Mouse (Mus musculus) neutrophil, adult 5-6 weeks (primary cell): ENCODE data around the gene Atf1. TPM values are rescaled to one million over a fixed set of nuclear protein-coding genes. Genes with fewer than 3 reads are reported as not detected.

Experiments used
- ATAC-seq: fragments of 151-379, 151-347 bp; 2 replicates; pipeline ENCODE4 v1.8.0; 2017; ENCODE audit warnings: mild to moderate bottlenecking, moderate TSS enrichment; ENCODE audit not compliant: insufficient number of reproducible peaks, poor library complexity, low FRiP score, severe bottlenecking; ENCODE audit errors: extremely low read depth
- total RNA-seq: library from RNA; stranded (forward); fragments of 200-1000 nt; gene quantifications from 2 replicates; pipeline ENCODE4 v1.2.3, GENCODE M21; 2017

The Atf1 gene
- total RNA-seq, 1 experiment from 2014 or later = 81.8 TPM

- no peak for ATAC-seq
These were observed 17.6 kb upstream of the Atf1 start for GRCm38 (mm10) chr15:100210013-100210412.

DNA sequence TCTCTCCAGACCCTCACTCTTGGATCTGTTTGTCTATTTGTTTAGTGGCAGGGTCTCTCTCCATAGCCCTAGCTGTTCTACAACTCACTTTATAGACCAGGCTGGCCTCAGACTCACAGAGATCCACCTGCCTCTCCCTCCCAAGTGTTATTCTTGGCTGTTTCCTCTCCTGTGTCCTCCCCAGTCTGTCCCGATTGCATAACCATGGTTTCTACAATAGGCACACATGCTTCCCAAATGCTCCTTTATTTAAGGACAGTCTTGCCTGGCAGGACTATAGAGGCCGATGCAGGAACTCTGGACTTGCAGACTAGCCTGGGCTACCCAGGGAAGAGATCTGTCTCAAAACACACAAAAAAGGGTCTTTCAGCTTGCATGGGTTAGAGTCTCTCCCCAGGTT, 14.3 kb upstream of the Atf1 start:
- no peak for ATAC-seq

- peak; percentile 36; the same call in 1 of the 2 replicates for ATAC-seq
These were observed 12.5 kb upstream of the Atf1 start for GRCm38 (mm10) chr15:100215092-100215491.

GRCm38 (mm10) chr15:100216173-100216572, 11.4 kb upstream of the Atf1 start:
- peak; percentile 84 for ATAC-seq

DNA sequence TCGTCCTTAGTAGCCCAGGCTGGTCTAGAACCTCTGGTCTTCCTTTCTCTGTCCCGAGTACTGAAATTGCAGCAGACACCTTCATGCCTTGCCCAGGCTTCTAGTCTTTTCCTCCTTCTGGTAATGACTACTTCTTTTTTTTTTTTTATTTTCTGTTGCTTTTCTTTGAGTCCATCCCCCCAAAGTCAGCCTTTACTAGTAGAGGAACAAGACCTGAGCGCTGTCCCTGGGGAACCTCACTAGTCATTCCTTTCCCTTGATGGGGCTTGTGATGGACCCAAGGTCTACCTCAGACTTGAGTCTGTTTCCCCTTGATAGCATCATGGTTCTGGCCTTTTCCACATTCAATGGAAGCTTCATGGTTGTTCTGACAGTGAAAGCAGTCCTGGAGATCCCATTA, 9.6 kb upstream of the Atf1 start:
- no peak for ATAC-seq

DNA sequence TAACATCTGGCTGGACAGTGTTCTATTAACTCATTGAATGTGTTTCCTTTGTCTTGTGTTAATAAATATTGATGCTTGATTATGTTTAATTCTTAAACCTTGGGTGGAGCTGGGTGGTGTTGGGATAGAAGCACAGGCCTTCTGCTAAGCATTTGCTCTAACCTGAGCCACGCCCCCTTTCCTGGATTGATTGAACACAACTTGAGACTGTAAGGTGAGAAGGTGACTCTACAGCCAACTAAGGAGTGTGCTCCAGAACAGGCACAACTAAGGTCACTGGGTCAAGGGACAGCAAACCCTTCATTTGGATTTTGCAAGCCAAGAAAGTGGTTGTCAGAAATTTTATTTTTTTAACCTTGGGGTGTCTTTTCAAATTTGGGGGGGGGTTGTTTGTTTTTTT, 8.2 kb upstream of the Atf1 start:
- ATAC-seq = no peak

GRCm38 (mm10) chr15:100220916-100221315, 6.7 kb upstream of the Atf1 start:
- ATAC-seq = no peak

- ATAC-seq = no peak
These were observed 2.2 kb upstream of the Atf1 start for GRCm38 (mm10) chr15:100225381-100225780.

DNA sequence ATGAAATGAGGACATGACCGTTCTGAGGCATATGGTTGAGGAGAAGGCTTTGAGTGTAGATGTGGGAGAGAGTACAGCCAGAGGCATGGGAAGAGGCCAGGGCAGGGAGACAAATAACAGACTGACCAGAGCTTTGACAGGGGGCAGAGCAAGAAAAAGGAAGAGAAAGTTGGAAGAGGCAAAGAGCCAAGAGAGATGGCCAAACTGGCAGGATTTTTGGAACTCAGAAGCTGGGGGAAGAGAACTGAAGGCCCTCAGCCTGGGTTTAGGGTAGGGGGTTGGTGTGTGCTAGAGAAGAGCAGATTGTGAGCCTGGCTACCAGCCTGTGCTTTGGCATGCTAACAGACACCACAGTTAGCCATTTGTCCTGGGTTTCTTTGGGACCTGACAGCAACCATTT, 1.7 kb upstream of the Atf1 start:
- no peak for ATAC-seq

DNA sequence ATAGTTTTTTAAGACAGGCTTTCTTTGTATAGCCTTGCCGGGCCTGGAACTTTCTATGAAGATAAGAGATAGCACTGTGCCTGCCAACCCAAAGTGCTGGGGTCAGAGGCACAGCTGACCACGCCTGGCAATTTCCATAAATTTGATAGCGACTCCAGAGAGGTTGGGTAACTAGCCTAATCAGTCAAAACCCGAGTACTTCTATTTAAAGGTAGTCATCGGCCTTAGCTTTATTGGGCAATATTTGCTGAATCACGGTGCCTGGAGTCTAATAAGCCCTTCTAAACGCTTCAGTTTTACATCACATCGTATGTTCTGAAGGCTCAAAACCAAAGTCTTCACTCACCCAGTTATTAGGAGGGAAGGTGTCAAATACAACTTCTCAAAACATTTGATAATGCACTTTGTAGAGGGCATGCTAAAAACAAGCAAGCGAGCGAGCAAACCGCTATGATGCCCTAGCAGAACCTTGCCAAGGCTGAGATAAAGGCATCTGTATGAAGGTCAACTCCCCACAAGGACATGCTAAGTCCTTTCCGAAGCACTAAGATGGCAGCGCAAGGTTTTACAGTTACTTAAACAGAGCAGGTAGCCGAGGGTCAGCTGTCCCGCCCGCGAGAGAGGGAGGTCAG, 472 bp upstream of the Atf1 start:
- peak; percentile 31; the same call in 1 of the 2 replicates for ATAC-seq

DNA sequence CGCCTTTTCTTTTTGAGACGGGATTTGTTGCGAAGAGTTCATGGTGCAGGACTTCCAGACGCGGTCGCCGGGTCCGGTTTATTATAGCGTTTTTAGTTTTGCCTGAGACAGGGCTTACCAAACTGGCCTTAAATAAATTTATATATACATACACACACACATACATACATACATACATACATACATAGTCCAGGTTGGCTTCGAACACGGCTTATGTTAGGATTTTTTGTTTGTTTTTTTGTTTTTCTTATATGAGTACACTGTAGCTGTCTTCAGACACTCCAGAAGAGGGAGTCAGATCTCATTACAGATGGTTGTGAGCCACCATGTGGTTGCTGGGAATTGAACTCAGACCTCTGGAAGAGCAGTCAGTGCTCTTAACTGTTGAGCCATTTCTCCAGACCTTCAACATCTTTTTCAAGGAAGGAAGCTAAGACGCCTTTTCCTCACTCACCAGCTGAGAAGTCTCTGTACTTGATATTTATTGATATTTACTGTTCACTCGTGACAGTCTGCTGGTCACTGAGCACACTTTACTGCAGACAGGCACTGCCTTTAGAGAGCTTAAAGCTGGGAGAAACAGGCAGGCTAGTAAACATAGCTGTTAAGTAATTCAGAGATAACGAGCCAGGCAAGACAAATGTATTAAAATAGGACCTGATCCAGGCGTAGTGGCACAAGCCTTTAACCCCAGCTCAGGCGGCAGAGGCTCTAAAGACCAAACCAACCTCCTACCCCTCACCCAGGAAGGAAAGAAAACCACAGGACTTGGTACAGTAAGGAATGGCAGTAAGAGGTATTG, 1.1 kb downstream of the Atf1 start:
- no peak for ATAC-seq

DNA sequence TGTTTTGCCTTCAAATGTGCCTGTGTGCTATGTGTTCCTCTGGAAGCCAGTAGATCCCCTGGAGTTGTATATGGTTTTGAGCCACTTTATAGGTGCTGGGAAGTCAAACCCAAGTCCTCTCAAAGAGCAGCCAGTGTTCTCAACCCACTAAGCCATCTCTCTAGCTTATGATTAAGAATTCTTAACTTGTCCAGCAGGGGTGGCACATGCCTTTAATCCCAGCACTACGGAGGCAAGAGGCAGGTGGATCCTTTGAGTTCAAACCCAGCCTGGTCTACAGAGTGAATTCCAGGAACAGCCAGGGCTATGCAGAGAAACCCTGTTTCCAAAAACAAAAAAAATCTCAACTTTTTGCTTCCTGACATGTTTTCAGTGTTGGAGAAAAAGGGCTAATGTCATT, 3.0 kb downstream of the Atf1 start:
- no peak for ATAC-seq

- ATAC-seq = no peak
These were observed 4.3 kb downstream of the Atf1 start for GRCm38 (mm10) chr15:100231616-100232525.

- ATAC-seq = no peak
These were observed 7.8 kb downstream of the Atf1 start for GRCm38 (mm10) chr15:100235208-100235965.

DNA sequence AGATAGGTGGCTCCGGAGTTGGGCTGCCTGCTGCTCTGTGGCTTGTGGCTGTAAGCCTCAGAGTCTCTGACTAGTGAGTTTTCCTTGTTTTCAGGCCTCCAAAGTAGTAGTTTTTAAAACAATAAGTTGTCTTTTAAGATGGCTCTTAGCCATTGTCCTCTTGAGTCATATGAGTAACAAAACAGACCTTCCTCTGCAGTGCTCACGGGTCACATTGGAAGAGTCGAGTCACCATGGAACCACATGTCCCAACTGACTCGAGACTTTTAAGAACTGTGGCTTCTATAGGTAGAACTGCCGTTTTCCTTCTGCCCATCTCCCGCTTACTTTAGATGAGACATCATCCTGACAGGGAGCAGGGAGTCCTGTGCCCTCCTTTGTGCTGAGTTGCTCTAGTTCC, 9.3 kb downstream of the Atf1 start:
- ATAC-seq = no peak

DNA sequence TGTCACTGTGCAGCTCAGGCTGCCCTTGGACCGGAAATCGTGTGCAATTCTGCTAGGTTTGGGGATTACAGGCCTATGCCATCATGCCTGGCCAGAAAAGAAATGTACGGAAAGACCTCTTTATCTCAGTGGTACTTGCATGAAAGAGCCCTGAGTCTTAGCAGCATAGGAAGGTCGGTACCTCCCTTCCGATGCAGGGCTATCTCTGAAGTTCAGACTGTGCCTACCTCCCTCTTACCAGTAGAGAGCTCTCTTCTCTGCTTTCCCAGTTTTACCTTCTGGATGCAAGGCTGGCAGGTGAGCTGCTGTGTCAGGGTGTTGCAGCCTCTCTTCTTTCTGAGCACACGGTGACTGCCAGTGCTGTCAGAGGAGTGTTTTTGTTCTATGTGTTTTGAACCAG, 14.2 kb downstream of the Atf1 start:
- no peak for ATAC-seq

DNA sequence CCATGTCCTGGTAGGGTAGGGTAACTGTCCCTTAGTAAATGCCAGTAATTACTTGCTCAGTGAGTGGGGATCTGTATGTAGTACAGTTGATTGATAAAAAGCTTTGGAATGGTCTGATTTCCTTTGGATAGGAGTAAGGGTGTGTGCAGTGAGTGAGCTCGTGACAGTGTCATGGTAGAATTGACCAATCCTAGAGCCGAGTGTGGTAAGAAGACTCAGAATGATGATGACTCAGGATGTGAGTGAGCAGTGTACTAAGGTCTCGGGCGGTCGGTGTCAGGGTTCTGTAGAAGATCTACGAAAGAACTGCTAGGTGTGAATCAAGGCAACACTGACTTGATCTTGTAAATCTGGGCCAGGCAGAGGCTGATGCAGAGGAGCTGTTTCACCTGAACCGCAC, 18.3 kb downstream of the Atf1 start:
- ATAC-seq = no peak

DNA sequence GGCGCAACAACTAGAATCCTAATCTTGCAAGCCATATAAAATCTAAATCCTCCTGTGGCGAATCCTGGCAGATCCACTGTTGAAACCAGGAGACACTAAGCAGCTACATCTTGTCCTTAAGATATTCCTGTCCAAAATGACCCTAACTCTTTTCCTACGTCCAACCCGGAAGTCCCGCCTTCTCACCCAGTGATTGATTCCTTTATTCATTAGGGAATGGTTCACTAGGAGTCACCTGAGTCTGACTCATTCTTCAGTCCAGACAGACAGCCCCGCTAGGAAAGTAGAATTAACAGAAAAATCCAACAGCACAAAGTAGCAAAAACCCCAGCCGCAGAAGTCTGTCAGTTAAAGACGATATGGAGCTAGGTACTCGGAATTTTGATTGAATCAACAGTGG, 19.7 kb downstream of the Atf1 start:
- ATAC-seq = no peak
